Mouse (Mus musculus) G1E (cell line): Measurements from ENCODE around the gene Sorbs1. TPM values are rescaled to one million over a fixed set of nuclear protein-coding genes. Genes with fewer than 3 reads are reported as not detected.

Source experiments
- ATAC-seq: 2 replicates; pipeline ENCODE4 v1.8.0; 2016; ENCODE audit warnings: mild to moderate bottlenecking; ENCODE audit not compliant: insufficient number of reproducible peaks, poor library complexity, low FRiP score, severe bottlenecking; ENCODE audit errors: extremely low read depth
- DNase-seq: peaks from one replicate; pipeline ENCODE4 v3.0.0; 2012; ENCODE audit warnings: low spot score
- H3K27me3 ChIP-seq: 2 replicates; pipeline ENCODE4 v1.6.1; 2012; ENCODE audit warnings: mild to moderate bottlenecking, low read length, inconsistent platforms; ENCODE audit not compliant: insufficient read depth
- H3K36me3 ChIP-seq: replicated peaks from 2 replicates; pipeline ENCODE3; 2012; ENCODE audit warnings: mild to moderate bottlenecking, inconsistent platforms
- H3K4me1 ChIP-seq: 2 replicates; pipeline ENCODE4 v1.6.1; 2012; ENCODE audit warnings: low read depth, low read length, inconsistent platforms, mixed read lengths; ENCODE audit not compliant: insufficient read depth
- H3K4me3 ChIP-seq: 2 replicates; pipeline ENCODE4 v1.5.1; 2012; ENCODE audit warnings: low read depth, mild to moderate bottlenecking, inconsistent platforms, low read length, moderate library complexity, mixed read lengths
- H3K9me3 ChIP-seq: replicated peaks from 2 replicates; pipeline ENCODE4 v1.6.1; 2012; ENCODE audit warnings: inconsistent platforms
- CTCF ChIP-seq: IDR thresholded peaks from 2 replicates; pipeline ENCODE4 v1.5.1; 2012; ENCODE audit warnings: low read depth, low read length, inconsistent platforms, mixed read lengths
- GATA1 ChIP-seq: IDR thresholded peaks from 2 replicates; pipeline ENCODE4 v1.6.1; 2012; ENCODE audit warnings: borderline replicate concordance, low read length, inconsistent platforms, mixed read lengths
- GATA2 ChIP-seq: IDR thresholded peaks from 2 replicates; pipeline ENCODE4 v1.6.1; 2012; ENCODE audit warnings: low read depth, low read length, inconsistent platforms, borderline replicate concordance
- POLR2AphosphoS5 ChIP-seq: IDR thresholded peaks from 2 replicates; pipeline ENCODE4 v1.6.1; 2012; ENCODE audit warnings: low read depth, low read length, inconsistent platforms; ENCODE audit not compliant: insufficient replicate concordance
- TAL1 ChIP-seq: conservative IDR thresholded peaks from 2 replicates; pipeline ENCODE4 v1.6.1; 2012; ENCODE audit warnings: low read depth, low read length, inconsistent platforms, mixed read lengths
- polyA plus RNA-seq: library from polyadenylated mRNA; stranded (reverse); fragments of >175 nt; gene quantifications from 2 replicates; pipeline ENCODE4 v1.2.3, GENCODE M21; 2012
- total RNA-seq, 2 experiments: library from RNA; stranded (forward) in 1 of 2; stranded (reverse) in 1 of 2; fragments of 200-1000 nt in 1 of 2; fragments of >200 nt in 1 of 2; fragmentation: Nextera tagmentation in 1 of 2; gene quantifications; 2 replicates each; pipeline ENCODE4 v1.2.3; 2014 to 2017

The Sorbs1 gene
- total and polyA plus RNA-seq, 3 experiments = 9.2 to 64.2 (median 19.2) TPM

DNA sequence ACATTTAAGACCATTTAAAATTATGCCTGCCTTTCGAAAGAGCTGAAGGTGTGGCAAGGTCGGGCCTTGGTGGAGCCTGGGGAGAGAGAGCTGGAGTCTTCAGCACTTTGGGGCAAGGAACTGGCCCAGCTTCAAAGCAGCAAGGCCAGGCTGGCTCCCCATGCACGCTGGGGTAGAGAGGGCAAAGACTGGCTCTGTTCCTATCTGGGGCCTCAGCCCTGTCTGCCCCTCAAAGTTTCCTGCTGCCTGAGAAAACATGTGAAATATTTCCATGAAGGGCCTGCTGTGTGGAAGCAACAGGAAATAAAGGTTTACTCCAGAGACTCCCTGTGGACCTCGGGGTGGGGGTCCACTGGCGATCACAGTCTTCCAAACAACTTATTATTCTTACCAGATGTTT, 88.3 kb downstream of the Sorbs1 start:
- Histone ChIP-seq H3K4me1 (peaks cover 7% of the 10 kb centered on the region; the same call in 1 of the 2 replicates), H3K27me3 (no peaks in the 10 kb centered on the region), H3K36me3 (peaks cover 27% of the 10 kb centered on the region), H3K9me3 (no peaks in the 10 kb centered on the region), H3K4me3 (no peak overlapping the region)
- DNase-seq = no peak
- TF ChIP-seq CTCF (no peak), GATA1 (no peak), GATA2 (no peak), TAL1 (no peak), POLR2AphosphoS5 (no peak)
- ATAC-seq = no peak

DNA sequence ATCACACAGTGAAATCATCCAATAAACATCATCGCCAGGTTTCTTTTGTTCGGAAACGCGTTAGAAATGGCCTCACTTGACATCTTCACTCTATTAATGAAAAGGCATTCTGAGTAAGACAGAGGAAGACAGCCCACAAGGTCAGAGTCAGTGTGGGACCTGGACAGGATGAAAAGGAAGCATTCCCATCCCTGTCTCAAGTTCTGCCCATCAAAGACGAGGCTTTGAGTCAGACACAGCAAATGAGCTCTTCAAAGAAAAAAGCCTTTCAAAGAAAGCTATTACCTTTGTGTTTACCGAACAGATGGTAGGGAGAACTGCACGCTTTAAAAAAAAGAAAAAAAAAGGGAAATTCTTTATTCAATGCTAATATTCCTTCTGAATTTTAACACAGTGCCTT, 92.5 kb downstream of the Sorbs1 start:
- H3K4me1 ChIP-seq = peaks cover under 1% of the 10 kb centered on the region; the same call in 1 of the 2 replicates
- no peak for DNase-seq
- H3K36me3 ChIP-seq = peaks cover 22% of the 10 kb centered on the region
- no peak for ATAC-seq
- no peak overlapping the region for H3K4me3 ChIP-seq
- H3K9me3 ChIP-seq = no peaks in the 10 kb centered on the region
- H3K27me3 ChIP-seq = no peaks in the 10 kb centered on the region
- TF ChIP-seq POLR2AphosphoS5 (no peak), TAL1 (no peak), CTCF (no peak), GATA1 (no peak), GATA2 (no peak)

- H3K27me3 ChIP-seq = no peaks in the 10 kb centered on the region
- ATAC-seq = no peak
- TF ChIP-seq GATA2 = no peak
- no peak for TF ChIP-seq POLR2AphosphoS5
- TF ChIP-seq TAL1 = no peak
- TF ChIP-seq GATA1 = no peak
- TF ChIP-seq CTCF = no peak
These were observed 94.3 kb downstream of the Sorbs1 start for GRCm38 (mm10) chr19:40419315-40419714.

GRCm38 (mm10) chr19:40417155-40417821, 96.3 kb downstream of the Sorbs1 start:
- no peak for TF ChIP-seq POLR2AphosphoS5
- no peak for TF ChIP-seq TAL1
- no peak for TF ChIP-seq CTCF
- TF ChIP-seq GATA2 = no peak
- no peak for TF ChIP-seq GATA1
- ATAC-seq = no peak
- Histone ChIP-seq H3K4me1 (no peaks in the 10 kb centered on the region), H3K36me3 (peaks cover 30% of the 10 kb centered on the region), H3K27me3 (no peaks in the 10 kb centered on the region), H3K4me3 (no peak overlapping the region), H3K9me3 (no peaks in the 10 kb centered on the region)
- DNase-seq = no peak

More at GRCm38 (mm10) chr19:40419315-40419714, 94.3 kb downstream of the Sorbs1 start:
- no peak overlapping the region for H3K4me3 ChIP-seq
- H3K4me1 ChIP-seq = no peaks in the 10 kb centered on the region
- DNase-seq = no peak
- H3K9me3 ChIP-seq = no peaks in the 10 kb centered on the region
- peaks cover 22% of the 10 kb centered on the region for H3K36me3 ChIP-seq

DNA sequence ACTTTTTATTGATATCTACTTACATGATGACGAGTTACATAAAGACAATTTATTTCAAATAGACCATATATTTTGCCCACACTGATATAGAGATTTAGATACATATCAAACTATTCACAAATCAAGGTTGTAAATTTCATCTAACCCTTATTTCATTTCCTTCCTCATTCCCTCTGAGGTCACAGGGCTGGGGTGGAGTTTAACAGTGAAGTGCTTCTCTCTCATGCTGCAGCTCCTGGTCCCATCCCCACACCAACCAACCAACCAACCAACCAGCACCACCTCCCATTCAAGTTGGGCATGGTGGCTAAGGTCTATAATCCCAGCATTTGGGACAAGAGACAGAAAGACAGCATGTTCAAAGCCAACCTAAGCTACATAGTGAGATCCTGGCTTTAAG, 97.9 kb downstream of the Sorbs1 start:
- Histone ChIP-seq H3K9me3 (no peaks in the 10 kb centered on the region), H3K36me3 (peaks cover 30% of the 10 kb centered on the region), H3K4me1 (no peaks in the 10 kb centered on the region), H3K4me3 (no peak overlapping the region), H3K27me3 (no peaks in the 10 kb centered on the region)
- no peak for ATAC-seq
- DNase-seq = no peak
- no peak for TF ChIP-seq GATA1
- TF ChIP-seq TAL1 = no peak
- TF ChIP-seq POLR2AphosphoS5 = no peak
- no peak for TF ChIP-seq CTCF
- no peak for TF ChIP-seq GATA2

DNA sequence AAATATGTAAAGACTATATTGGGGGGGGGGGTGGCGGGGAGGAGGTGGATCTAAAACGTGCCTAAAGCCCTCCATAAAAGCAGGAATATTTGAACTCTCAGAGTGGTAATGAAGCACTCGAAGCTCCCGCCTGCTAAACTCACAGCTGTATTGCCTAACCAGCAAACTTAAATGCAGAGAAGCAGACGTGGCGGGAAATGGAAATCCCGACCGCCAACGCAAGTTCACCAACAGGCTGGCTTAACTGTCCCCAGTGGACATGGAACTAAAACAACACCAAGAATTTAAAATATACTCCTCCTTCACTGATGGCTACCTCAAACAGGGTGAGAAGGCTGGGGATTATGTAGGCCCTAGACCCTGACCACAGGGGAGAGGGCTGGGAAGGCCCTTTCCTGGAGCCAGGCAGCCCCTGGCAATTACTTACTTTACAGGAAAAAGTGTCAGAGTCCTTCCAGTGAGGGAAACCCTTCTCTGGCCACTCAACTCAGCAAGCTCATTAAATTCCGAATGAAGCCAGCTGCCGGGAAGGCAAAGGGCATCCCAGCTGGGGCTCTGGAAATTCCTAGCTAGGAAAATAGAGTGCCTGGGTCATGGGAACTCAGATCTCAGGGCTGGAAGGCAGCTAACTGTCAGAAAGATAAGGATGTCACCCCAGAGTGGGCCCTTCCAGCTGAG, 98.6 kb downstream of the Sorbs1 start:
- no peaks in the 10 kb centered on the region for H3K4me1 ChIP-seq
- no peaks in the 10 kb centered on the region for H3K9me3 ChIP-seq
- H3K27me3 ChIP-seq = no peaks in the 10 kb centered on the region
- no peak for ATAC-seq
- no peak for DNase-seq
- peaks cover 28% of the 10 kb centered on the region for H3K36me3 ChIP-seq
- TF ChIP-seq CTCF (no peak), POLR2AphosphoS5 (no peak), TAL1 (no peak), GATA2 (no peak), GATA1 (no peak)
- H3K4me3 ChIP-seq = no peak overlapping the region
